Mouse (Mus musculus) lung, embryonic 16.5 days (tissue): ENCODE results near the gene Cfap54. TPM values are rescaled to one million over a fixed set of nuclear protein-coding genes. Genes with fewer than 3 reads are reported as not detected.

Experiments used
- ATAC-seq: fragments of 200-750 bp; cut with Nextera tagmentation; 2 replicates; pipeline ENCODE4 v1.8.0; 2017; ENCODE audit warnings: low read depth, mild to moderate bottlenecking, moderate library complexity
- H3K27ac ChIP-seq: fragments of 300-500 bp; sonication (generic); 2 replicates; pipeline ENCODE4 v1.5.1; 2014; ENCODE audit warnings: mild to moderate bottlenecking, control low read depth, low read length
- H3K27me3 ChIP-seq: fragments of 300-500 bp; sonication (generic); 2 replicates; pipeline ENCODE4 v1.6.1; 2014; ENCODE audit warnings: low read depth, low read length, mixed read lengths; ENCODE audit not compliant: control insufficient read depth, insufficient read depth
- H3K36me3 ChIP-seq: fragments of 300-500 bp; sonication (generic); 2 replicates; pipeline ENCODE4 v1.6.1; 2014; ENCODE audit warnings: low read length; ENCODE audit not compliant: control insufficient read depth, insufficient read depth
- H3K4me1 ChIP-seq: fragments of 300-500 bp; sonication (generic); replicated peaks from 2 replicates; pipeline ENCODE4 v1.6.1; 2014; ENCODE audit warnings: low read length, mixed read lengths; ENCODE audit not compliant: control insufficient read depth, insufficient read depth
- H3K4me2 ChIP-seq: fragments of 300-500 bp; sonication (generic); 2 replicates; pipeline ENCODE4 v1.6.1; 2014; ENCODE audit warnings: low read depth, low read length, control low read depth
- H3K4me3 ChIP-seq: fragments of 300-500 bp; sonication (generic); 2 replicates; pipeline ENCODE4 v1.5.1; 2014; ENCODE audit warnings: mild to moderate bottlenecking, low read length, control low read depth
- H3K9ac ChIP-seq: fragments of 300-500 bp; sonication (generic); 2 replicates; pipeline ENCODE4 v1.6.1; 2014; ENCODE audit warnings: low read length, control low read depth
- H3K9me3 ChIP-seq: fragments of 300-500 bp; sonication (generic); 2 replicates; pipeline ENCODE4 v1.6.1; 2016; ENCODE audit warnings: low read length; ENCODE audit not compliant: control insufficient read depth
- WGBS: fragments of 180-500 bp; shearing (Covaris S2); extraction: QIAGEN DNeasy Blood & Tissue Kit; methylation state at CpG from one replicate; pipeline ENCODE4 v1.1.7; 2014; 5-methylcytosine and 5-hydroxymethylcytosine counted together
- polyA plus RNA-seq: library from polyadenylated mRNA; unstranded; fragments of >200 nt; fragmentation: Nextera tagmentation; extraction: Ambion mirVana; gene quantifications from 2 replicates; pipeline ENCODE4 v1.2.1, GENCODE M21; 2015

The Cfap54 gene
- polyA plus RNA-seq, 1 experiment from 2014 or later: 2.0 TPM

DNA sequence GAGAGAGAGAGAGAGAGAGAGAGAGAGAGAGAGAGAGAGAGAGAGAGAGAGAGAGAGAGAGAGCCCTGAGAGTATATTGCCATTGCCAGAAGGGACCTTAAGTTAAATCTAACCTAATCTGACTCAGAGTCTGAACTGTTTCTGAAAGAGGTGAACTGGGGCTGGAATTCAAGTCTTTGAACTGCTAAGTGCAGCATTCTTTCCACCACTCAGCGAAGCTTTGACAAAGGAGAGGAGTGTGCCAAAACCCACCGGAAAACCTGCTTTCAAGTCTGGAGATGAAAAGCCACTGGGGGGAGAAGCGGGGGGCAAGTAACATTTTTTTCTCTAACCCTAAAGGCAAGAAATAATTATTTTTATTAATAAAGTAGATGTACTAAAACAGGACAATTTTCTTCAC, 30.8 kb downstream of the Cfap54 start:
- Histone ChIP-seq H3K4me1 (0 out of 2 replicates have a peak, but pooled peaks cover 2% of the 10 kb centered on the region), H3K9me3 (no peaks in the 10 kb centered on the region), H3K27me3 (no peaks in the 10 kb centered on the region), H3K4me3 (no peak overlapping the region), H3K27ac (peak overlapping the region; percentile 81), H3K36me3 (no peaks in the 10 kb centered on the region), H3K9ac (no peak overlapping the region), H3K4me2 (no peak overlapping the region)
- WGBS: 30% methylated on average over 3 of the region's 3 CpGs
- ATAC-seq: peak; percentile 83

DNA sequence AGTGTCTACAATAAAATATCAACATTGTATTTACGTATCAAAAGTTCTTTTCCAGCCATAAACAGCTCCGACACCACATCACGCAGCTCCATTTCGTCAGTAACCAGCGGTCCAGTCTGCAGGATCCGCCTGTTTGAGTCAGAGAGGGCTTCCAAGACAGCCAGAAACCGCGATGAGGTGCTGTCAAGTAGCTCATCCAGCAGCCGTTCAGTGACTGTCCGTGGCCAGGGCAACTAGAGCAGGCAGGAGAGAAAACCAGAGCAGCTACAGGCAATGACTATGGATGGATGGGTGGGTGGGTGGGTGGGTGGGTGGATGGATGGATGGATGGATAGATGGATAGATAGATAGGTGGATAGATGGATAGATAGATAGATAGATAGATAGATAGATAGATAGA, 38.2 kb downstream of the Cfap54 start:
- Histone ChIP-seq H3K9ac (no peak overlapping the region), H3K4me3 (no peak overlapping the region), H3K4me2 (no peak overlapping the region), H3K27me3 (no peaks in the 10 kb centered on the region), H3K27ac (no peak overlapping the region), H3K36me3 (no peaks in the 10 kb centered on the region), H3K9me3 (no peaks in the 10 kb centered on the region), H3K4me1 (no peaks in the 10 kb centered on the region)
- ATAC-seq: no peak
- WGBS: 83% methylated on average over 10 of the region's 10 CpGs

DNA sequence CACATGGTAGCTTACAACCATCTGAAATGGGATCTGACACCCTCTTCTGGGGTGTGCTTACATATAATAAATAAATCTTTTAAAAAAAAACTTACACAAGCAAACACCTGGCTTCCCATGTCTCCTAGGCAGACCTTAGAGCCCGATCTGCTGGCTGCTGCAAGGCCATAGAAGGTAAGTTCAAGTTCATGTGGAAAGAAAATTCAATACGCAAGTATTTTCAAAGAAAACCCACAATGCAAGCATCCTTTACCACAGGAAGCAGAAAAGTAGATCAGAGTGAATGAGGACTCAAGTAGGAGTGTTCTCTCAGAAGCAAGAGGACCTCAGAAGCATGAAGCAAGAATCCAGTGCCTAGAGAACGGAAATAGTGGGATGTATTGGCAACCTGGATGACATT, 39.6 kb downstream of the Cfap54 start:
- Histone ChIP-seq H3K36me3 (no peaks in the 10 kb centered on the region), H3K9me3 (no peaks in the 10 kb centered on the region), H3K27ac (no peak overlapping the region), H3K27me3 (no peaks in the 10 kb centered on the region), H3K4me1 (no peaks in the 10 kb centered on the region), H3K4me2 (no peak overlapping the region), H3K9ac (no peak overlapping the region), H3K4me3 (no peak overlapping the region)
- no peak for ATAC-seq
- WGBS: 88% methylated on average over 3 of the region's 3 CpGs

DNA sequence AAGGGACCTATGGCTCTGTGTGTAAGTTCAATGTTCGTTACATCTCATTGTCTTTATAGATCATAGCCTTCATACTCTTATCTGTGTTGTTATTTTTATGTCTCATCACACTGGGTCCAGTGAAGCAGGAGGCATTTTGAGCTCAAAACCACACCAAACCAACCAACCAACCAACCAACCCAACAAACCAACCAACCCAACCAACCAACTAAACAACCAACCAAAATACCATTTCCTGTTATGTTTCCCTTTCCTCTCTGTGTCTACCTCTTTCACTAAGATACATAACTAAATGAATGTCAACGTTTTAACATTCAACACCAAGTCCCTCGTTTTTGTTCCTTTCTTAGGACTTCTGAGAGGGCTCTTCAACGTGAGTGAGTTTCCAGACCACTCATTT, 40.0 kb downstream of the Cfap54 start:
- H3K36me3 ChIP-seq: no peaks in the 10 kb centered on the region
- H3K4me3 ChIP-seq: no peak overlapping the region
- no peaks in the 10 kb centered on the region for H3K4me1 ChIP-seq
- WGBS: 61% methylated on average over 4 of the region's 4 CpGs
- no peak overlapping the region for H3K27ac ChIP-seq
- no peak for ATAC-seq
- H3K27me3 ChIP-seq: no peaks in the 10 kb centered on the region
- no peaks in the 10 kb centered on the region for H3K9me3 ChIP-seq
- H3K9ac ChIP-seq: no peak overlapping the region
- no peak overlapping the region for H3K4me2 ChIP-seq

DNA sequence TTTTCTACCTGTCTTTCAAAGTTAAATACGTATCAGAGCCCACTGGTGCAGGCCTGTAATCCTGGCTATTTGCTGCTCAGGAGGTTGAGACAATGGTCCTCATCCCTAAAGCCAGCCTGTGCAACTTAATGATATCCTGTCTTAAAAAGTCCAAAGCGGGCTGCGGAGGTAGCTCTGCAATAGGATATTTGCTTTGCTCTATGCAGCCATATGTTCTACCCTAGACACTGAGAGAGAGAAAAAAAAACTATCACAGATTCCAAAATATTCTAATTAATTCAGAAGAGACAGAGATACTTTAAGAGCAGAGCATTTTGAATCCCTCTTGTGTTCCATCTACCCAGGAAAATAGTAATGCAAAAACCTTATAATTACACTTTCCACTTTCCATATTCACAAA, 44.9 kb downstream of the Cfap54 start:
- Histone ChIP-seq H3K27me3 (no peaks in the 10 kb centered on the region), H3K27ac (no peak overlapping the region), H3K36me3 (no peaks in the 10 kb centered on the region), H3K4me1 (no peaks in the 10 kb centered on the region), H3K9ac (no peak overlapping the region), H3K4me3 (no peak overlapping the region), H3K4me2 (no peak overlapping the region), H3K9me3 (no peaks in the 10 kb centered on the region)
- ATAC-seq: no peak
- 87% methylated on average over 3 of the region's 3 CpGs for WGBS

DNA sequence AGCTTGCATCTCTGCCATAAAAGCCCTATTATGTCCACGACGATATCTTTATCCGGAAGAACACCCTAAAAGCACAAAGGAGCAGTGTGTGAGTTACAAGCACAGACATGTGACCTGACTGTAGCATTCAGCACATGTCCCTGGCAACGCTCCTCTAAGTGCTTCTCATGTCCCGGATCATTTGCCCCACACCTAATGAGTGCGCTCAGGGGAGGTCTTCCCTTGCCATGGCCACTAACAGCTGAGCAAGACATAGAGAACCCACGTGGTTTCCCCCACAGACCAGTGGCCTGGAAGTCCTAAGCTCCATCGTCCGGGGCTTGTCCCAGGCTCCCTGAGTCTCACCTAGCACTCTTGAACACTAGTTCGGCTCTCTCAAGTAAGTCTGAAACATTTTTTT, 45.9 kb downstream of the Cfap54 start:
- Histone ChIP-seq H3K36me3 (no peaks in the 10 kb centered on the region), H3K4me2 (no peak overlapping the region), H3K27me3 (no peaks in the 10 kb centered on the region), H3K9me3 (no peaks in the 10 kb centered on the region), H3K4me3 (no peak overlapping the region), H3K9ac (no peak overlapping the region), H3K4me1 (no peaks in the 10 kb centered on the region), H3K27ac (no peak overlapping the region)
- 52% methylated on average over 10 of the region's 10 CpGs for WGBS
- peak; percentile 54; the same call in 1 of the 2 replicates for ATAC-seq

DNA sequence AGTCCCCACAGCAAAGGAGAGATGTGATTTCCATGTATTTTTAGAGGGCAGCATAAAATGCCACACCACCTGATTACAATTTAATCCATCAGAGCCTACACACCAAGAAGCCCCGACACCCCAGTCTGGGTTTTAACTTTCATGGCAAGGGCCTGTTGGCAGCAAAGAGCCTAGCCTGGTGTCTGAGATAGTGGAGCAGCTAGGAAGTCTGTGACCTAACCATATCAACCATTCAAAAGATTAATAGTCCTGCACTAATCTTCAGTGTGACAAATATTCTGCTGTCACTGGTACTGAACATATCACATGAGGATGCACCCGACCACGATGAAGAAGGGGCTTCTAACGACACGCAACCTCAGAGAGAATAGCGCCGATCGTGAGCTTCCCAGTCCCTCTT, 58.1 kb downstream of the Cfap54 start:
- no peak for ATAC-seq
- Histone ChIP-seq H3K4me3 (no peak overlapping the region), H3K27me3 (no peaks in the 10 kb centered on the region), H3K27ac (no peak overlapping the region), H3K36me3 (no peaks in the 10 kb centered on the region), H3K9me3 (no peaks in the 10 kb centered on the region), H3K9ac (no peak overlapping the region), H3K4me1 (no peaks in the 10 kb centered on the region), H3K4me2 (no peak overlapping the region)
- WGBS: 74% methylated on average over 8 of the region's 8 CpGs

DNA sequence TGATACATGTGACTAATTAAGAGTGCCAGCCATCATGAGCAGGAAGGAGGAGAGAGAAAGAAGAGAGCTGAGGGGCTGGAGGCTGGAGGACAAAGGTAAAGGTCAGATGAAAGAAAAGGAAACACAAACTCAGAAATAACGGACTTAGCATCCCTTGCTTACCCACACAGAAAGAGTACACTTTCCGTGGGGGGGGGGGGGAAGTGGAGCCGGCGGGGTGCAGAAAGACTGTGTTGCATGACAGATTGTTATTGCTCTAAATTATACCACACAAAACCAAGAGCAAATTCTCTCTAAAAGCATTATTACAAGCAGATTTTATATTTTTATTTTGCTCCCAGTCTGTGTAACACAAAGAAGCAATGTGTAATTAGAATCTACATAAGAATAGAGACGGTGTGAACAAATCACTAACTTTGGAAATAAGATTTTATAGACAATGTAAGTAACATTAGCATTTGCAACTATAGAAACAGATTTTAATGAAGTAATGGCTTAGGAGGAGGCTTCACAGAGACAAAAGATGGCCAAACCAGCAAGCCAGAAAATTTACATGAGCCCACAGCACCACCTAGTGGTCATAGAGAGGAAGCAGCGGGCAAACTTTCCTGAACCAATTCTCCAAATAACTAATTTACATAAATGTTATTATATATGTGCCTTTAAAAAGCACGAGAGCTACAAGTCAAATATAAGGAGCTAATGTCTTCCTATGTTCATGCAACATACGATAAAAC, 67.2 kb downstream of the Cfap54 start:
- 44% methylated on average over 8 of the region's 8 CpGs for WGBS
- H3K4me1 ChIP-seq: no peaks in the 10 kb centered on the region
- no peak for ATAC-seq

DNA sequence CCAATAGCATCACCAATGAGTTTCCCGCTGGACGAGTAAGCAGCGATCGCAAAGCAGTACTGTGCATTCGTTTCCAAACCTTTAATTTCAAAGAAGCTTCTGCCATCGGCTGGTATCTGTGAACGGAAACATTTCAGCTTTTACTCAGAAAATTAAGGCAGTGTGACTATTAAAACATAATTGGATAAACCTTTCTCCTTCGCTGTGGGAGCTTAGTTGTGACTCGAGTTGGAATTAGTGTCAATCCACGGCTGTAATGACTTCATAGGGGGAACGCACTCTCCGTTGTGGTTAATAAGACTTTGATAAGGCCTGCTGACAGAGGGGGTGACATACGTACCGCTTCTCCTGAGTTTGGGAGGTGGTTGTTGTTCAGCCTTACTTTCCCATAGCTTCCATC, 70.3 kb downstream of the Cfap54 start:
- H3K27ac ChIP-seq: no peak overlapping the region
- H3K9me3 ChIP-seq: no peaks in the 10 kb centered on the region
- H3K4me2 ChIP-seq: no peak overlapping the region
- 83% methylated on average over 14 of the region's 14 CpGs for WGBS
- H3K9ac ChIP-seq: no peak overlapping the region
- no peaks in the 10 kb centered on the region for H3K27me3 ChIP-seq
- ATAC-seq: no peak
- H3K4me3 ChIP-seq: no peak overlapping the region
- no peaks in the 10 kb centered on the region for H3K4me1 ChIP-seq
- H3K36me3 ChIP-seq: no peaks in the 10 kb centered on the region

More for the DNA sequence above, 67.2 kb downstream of the Cfap54 start:
- Histone ChIP-seq H3K9me3 (no peaks in the 10 kb centered on the region), H3K9ac (no peak overlapping the region), H3K36me3 (no peaks in the 10 kb centered on the region), H3K27me3 (no peaks in the 10 kb centered on the region), H3K4me2 (no peak overlapping the region), H3K27ac (no peak overlapping the region), H3K4me3 (no peak overlapping the region)

DNA sequence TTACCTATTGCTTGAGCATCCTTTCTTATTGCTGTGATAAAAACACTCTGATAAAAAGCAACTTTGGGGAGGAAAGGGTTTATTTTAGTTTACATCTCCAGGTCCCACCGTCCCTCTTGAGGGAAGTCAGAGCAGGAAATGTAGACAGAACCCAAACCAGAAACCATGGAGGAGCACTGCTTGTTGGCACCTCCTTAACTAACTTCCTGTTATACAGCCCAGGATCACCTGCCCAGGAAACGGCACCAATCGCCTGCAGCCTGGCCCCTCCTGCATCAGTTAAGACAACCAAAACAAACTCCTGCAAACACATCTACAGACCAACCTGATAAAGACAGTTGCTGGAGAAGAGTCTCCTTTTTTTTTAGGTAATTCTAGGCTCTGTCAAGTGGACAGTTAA, 74.4 kb downstream of the Cfap54 start:
- no peak overlapping the region for H3K4me2 ChIP-seq
- no peaks in the 10 kb centered on the region for H3K4me1 ChIP-seq
- no peak for ATAC-seq
- no peak overlapping the region for H3K27ac ChIP-seq
- no peak overlapping the region for H3K4me3 ChIP-seq
- H3K9ac ChIP-seq: no peak overlapping the region
- H3K9me3 ChIP-seq: no peaks in the 10 kb centered on the region
- H3K36me3 ChIP-seq: no peaks in the 10 kb centered on the region
- 31% methylated on average over 3 of the region's 3 CpGs for WGBS
- H3K27me3 ChIP-seq: no peaks in the 10 kb centered on the region
